Mouse (Mus musculus) c-Kit-negative CD71-positive TER-119-positive erythroid progenitor cells, embryonic 14.5 days (primary cell): ENCODE data around the gene Csrp3.

Source experiments
- DNase-seq: peaks from one replicate; pipeline ENCODE4 v3.0.0-alpha.2; 2013; ENCODE audit warnings: low read depth, low spot score

The Csrp3 gene

DNA sequence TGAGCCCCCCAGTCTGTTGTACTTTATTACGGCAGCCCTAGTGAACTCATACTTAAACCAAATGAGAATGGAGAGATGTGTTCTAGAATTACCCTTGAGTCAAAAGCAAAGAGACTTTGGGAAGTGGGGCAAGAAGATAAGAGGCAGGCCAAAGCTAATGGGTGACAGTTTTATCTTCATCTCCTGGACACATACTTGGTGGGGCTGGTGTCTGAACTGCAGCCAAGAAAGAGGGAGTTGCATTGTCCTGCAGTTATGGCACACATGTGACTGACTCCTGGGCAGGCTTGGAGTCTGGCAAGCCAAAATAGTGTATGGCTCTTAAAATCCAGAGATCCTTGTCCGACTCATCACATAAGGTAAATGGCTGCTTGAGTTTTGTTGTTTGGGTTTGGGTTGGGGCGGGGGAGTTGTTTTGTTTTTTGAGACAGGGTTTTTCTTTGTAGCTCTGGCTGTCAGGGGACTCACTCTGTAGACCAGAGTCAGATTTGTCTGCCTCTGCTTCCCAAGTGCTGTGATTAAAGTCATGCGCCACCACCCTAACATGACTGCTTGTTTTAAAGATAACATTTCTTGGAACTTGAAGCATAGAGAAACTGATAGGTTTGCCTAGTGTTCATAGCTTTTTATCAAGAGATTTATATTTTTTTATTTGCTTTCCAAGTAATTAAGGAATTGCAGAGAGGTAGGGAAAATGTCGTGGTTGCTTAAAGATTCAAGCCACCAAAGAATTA is 18.5 kb downstream of the Csrp3 start:
- DNase-seq, result no peak

GRCm38 (mm10) chr7:48825170-48825569 is 22.7 kb downstream of the Csrp3 start:
- no peak for DNase-seq

GRCm38 (mm10) chr7:48824671-48825070 is 23.2 kb downstream of the Csrp3 start:
- DNase-seq, result no peak

GRCm38 (mm10) chr7:48823621-48824020 is 24.2 kb downstream of the Csrp3 start:
- DNase-seq, result no peak

DNA sequence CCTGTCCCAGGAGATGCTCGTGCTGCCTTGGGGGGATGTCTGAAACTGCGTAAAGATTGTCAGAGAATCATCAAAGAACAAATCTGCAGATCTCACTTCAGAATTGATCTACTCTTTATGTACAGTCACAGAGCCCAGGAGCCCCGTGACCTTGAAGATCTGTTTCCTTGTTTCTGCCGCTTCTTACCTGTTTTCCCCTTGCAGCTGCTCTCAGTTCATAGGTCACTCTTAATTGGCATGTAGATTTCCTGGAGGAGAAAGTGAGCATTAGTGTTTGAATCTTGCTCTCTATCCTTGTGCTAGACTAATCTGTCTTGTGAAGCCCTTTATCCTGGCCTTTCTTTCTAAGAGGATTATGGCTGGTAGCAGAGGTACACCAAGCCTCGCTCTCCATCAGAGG is 26.2 kb downstream of the Csrp3 start:
- no peak for DNase-seq

- DNase-seq, result no peak
These were observed 34.2 kb downstream of the Csrp3 start for GRCm38 (mm10) chr7:48813594-48813993.

GRCm38 (mm10) chr7:48812358-48812757 is 35.5 kb downstream of the Csrp3 start:
- DNase-seq, result no peak

DNA sequence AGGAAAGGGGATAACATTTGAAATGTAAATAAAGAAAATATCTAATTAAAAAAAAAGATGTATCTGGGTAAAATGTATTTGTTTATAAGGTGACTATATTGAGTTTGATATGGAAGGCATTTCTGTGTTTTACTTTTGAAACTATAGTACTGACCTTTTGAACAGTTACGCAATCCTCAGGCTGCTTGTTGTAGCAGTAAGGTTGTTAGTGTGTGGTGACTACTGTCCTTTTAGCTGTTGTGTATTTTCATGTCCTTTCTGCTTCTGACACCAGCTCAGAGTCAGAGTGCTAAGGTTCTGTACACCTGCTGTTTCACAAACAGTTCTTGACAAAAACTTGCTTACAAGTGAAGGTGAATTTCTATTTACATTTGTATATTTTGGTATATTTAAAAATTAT is 37.2 kb downstream of the Csrp3 start:
- DNase-seq, result no peak

DNA sequence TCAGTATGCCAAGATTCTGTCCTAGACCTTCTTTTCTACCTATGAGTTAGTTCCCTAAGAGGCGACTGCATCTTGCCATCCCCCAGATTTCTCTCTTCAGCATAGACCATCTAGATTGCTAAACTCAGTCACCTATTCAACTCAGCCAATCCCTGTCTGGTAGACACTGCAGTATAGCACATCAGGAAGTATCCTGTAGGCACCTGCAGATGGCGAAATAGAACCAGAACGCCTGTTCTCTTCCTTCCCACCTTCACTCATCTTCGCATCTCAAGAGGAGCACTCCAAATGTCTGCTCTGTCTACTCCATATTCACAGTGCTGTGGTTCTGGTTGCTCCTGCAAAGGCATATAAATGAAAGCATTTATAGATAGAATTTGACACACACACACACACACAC is 41.2 kb downstream of the Csrp3 start:
- no peak for DNase-seq

- no peak for DNase-seq
These were observed 44.5 kb downstream of the Csrp3 start for GRCm38 (mm10) chr7:48803381-48803780.

DNA sequence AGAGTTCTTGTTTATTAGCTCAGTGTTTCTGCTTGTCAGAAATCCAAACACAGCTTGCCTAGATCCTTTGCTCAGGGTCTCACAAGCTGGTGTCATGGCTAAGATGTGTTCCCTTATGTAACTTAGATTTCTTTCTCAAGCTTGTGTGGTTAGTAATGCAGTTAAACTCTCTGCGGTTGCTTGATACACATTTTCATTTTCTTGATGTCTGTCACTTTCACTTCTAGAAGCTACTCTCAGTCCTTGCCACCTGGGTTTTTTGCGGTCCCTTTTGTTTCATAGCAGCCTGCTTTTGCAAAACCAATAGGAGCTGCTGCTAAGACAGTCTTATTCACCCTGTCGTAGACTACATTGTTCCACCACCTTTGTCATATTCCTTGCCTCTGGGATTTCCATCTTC is 52.7 kb downstream of the Csrp3 start:
- DNase-seq, result no peak

- DNase-seq, result no peak
These were observed 56.4 kb downstream of the Csrp3 start for GRCm38 (mm10) chr7:48791412-48791811.

GRCm38 (mm10) chr7:48790117-48790516 is 57.7 kb downstream of the Csrp3 start:
- DNase-seq, result no peak

- peak; percentile 94 for DNase-seq
These were observed 58.8 kb downstream of the Csrp3 start, which contains the start of gene Zdhhc13 for GRCm38 (mm10) chr7:48788851-48789572. Gene Zdhhc13, plus strand, starts transcription at chr7:48789003.

DNA sequence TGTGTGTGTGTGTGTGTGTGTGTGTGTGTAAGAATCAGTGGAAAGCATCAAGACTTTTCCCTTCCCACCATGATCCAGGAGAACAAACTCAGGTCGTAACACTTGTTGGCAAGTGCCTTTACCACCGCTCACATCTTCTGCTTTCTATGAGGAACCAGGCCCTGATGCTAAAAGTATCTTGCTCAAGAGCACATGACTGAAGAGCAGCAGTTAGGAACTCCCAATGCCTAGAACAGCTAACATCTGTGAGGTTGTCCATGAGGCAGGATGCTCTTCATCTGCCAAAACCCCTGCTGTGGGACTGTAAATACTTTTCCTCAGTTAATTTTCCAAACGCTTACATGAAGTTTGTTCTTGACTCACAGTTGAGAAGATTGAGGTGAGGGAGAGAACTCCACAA is 59.5 kb downstream of the Csrp3 start:
- DNase-seq, result no peak

DNA sequence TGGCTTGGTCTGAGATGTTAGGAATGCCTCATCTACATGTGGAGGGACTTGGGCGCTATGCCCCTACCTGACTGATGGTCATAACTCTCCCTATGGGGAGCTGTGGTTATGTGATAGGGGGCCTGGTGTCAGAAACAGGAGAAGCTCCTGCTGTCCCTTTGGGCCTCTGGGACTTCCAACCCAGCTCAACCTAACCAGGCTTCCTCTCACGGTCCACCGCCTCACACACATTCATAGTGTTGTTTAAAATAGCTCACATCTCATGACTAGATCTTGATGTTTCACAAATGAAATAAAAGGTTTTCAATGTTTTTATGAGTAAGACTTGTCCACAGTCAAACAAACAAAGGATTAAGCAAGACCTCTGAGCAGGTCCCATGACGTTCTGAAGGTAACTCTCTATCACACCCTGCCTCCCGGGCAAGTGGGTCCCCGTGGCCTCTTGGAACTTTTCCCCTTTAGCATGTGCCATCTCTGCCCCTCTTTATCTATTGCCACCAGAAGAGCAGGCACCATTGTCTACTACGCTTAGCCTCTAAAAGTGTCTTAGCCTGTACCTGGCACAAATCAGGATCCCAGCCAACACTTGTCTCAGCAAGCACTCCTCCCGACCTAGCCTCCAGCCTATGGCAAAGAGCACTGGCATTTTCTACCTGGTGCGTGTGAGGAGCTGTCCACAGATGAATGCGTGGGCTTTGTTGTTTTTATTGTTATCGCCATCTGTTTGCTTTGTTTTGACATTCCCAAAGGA is 62.9 kb downstream of the Csrp3 start:
- no peak for DNase-seq

- no peak for DNase-seq
These were observed 65.4 kb downstream of the Csrp3 start for GRCm38 (mm10) chr7:48782432-48782831.
